Comparison of ENCODE assay signal across 8 mouse cellular contexts in genomic region chr10:78413152-78413520, GRCm38 (mm10). TPM values are rescaled to one million over a fixed set of nuclear protein-coding genes. Genes with fewer than 3 reads are reported as not detected.
A peak's percentile ranks its signal among the peaks of the same experiment; 100 is the strongest.
DNase-seq lines count a peak whose midpoint lies in the region; ATAC-seq and TF ChIP-seq lines count a peak whose summit lies in the region.

No protein-coding gene starts in this region.

- ATAC-seq in limb, embryonic 13.5 days (ENCODE audit: low FRiP score, low read depth), result peak; percentile 51
- no peak for ATAC-seq in inflammation-experienced regulatory T-cells, adult 6 months

- no peak for TF ChIP-seq POLR2A in liver, adult 2 months (IDR thresholded peaks at IDR 0.05; ENCODE audit: extremely low read depth, insufficient read depth, low read length)
- TF ChIP-seq POLR2A in embryonic fibroblast, embryonic 13.5 days (IDR thresholded peaks at IDR 0.05; ENCODE audit: low read depth, low read length), result no peak
- no peak for TF ChIP-seq POLR2A in olfactory bulb, adult 2 months (IDR thresholded peaks at IDR 0.05; ENCODE audit: insufficient read depth, low read depth, low read length)

- 38% methylated on average over 7 of the region's 7 CpGs for WGBS in liver, adult 2 months
- WGBS in limb, embryonic 13.5 days, result 38% methylated on average over 7 of the region's 7 CpGs
- 23% methylated on average over 7 of the region's 7 CpGs for WGBS in olfactory bulb, adult 2 months

- H3K27ac ChIP-seq in liver, adult 2 months (replicated peaks; ENCODE audit: insufficient read depth, low read depth, low read length), result no peak overlapping the region
- no peak overlapping the region for H3K27ac ChIP-seq in embryonic fibroblast, embryonic 13.5 days (ENCODE audit: insufficient read depth, low read length)
- H3K27ac ChIP-seq in limb, embryonic 13.5 days, result no peak overlapping the region
- peak overlapping the region; percentile 52 for H3K27ac ChIP-seq in olfactory bulb, adult 2 months (ENCODE audit: insufficient read depth, low read depth, low read length)

- peak overlapping the region; percentile 67 for H3K4me2 ChIP-seq in limb, embryonic 13.5 days (replicated peaks)

- H3K4me1 ChIP-seq in liver, adult 2 months (ENCODE audit: control insufficient read depth, insufficient read depth, low read length), result no peaks in the 10 kb centered on the region
- peaks cover 5% of the 10 kb centered on the region for H3K4me1 ChIP-seq in embryonic fibroblast, embryonic 13.5 days (ENCODE audit: control insufficient read depth, insufficient read depth, low read length)
- peaks cover 9% of the 10 kb centered on the region for H3K4me1 ChIP-seq in limb, embryonic 13.5 days
- peaks cover 20% of the 10 kb centered on the region for H3K4me1 ChIP-seq in olfactory bulb, adult 2 months (ENCODE audit: control insufficient read depth, insufficient read depth, low read length)

- H3K79me2 ChIP-seq in liver, adult 2 months (ENCODE audit: control insufficient read depth, insufficient read depth, low read length), result no peaks in the 10 kb centered on the region

- no peak for TF ChIP-seq CTCF in liver, adult 2 months (IDR thresholded peaks at IDR 0.05; ENCODE audit: low read depth, low read length)
- TF ChIP-seq CTCF in embryonic fibroblast, embryonic 13.5 days (IDR thresholded peaks at IDR 0.05; ENCODE audit: borderline replicate concordance, insufficient read depth, low read length), result no peak
- TF ChIP-seq CTCF in olfactory bulb, adult 2 months (IDR thresholded peaks at IDR 0.05; ENCODE audit: insufficient read depth, low read depth, low read length), result no peak

- no peak for DNase-seq in liver, adult 2 months (ENCODE audit: extremely low read depth, low read depth, low spot score)
- DNase-seq in liver, result no peak
- DNase-seq in thymus, postnatal 10 days (ENCODE audit: low spot score in 2 of 2), result no peak
- DNase-seq in kidney, adult 8-10 months, result no peak

- H3K36me3 ChIP-seq in liver, adult 2 months (ENCODE audit: control insufficient read depth, insufficient read depth, low read length), result peaks cover 3% of the 10 kb centered on the region; the same call in 1 of the 2 replicates
- H3K36me3 ChIP-seq in limb, embryonic 13.5 days, result peaks cover 33% of the 10 kb centered on the region

- H3K27me3 ChIP-seq in liver, adult 2 months (ENCODE audit: control insufficient read depth, insufficient read depth, low read length), result no peaks in the 10 kb centered on the region
- no peaks in the 10 kb centered on the region for H3K27me3 ChIP-seq in limb, embryonic 13.5 days

- no peak overlapping the region for H3K9ac ChIP-seq in liver, adult 2 months (ENCODE audit: low read depth, low read length)
- peak overlapping the region; percentile 89 for H3K9ac ChIP-seq in limb, embryonic 13.5 days

- H3K4me3 ChIP-seq in liver, adult 2 months (ENCODE audit: insufficient read depth, low read depth, low read length), result peak overlapping the region; percentile 76
- H3K4me3 ChIP-seq in embryonic fibroblast, embryonic 13.5 days (ENCODE audit: insufficient read depth, low read length), result peak overlapping the region; percentile 7
- H3K4me3 ChIP-seq in limb, embryonic 13.5 days, result peak overlapping the region; percentile 96
- H3K4me3 ChIP-seq in olfactory bulb, adult 2 months (ENCODE audit: insufficient read depth, low read depth, low read length), result peak overlapping the region; percentile 90

- H3K9me3 ChIP-seq in limb, embryonic 13.5 days, result no peaks in the 10 kb centered on the region

RNA-seq across cellular contexts. Expression of gene Rrp1, which starts 0.3 kb away (rescaled TPM):
- total RNA-seq in liver, adult 2 months (2014; rRNA removed), result 39.8 and 41.9 TPM in 2 replicates
- polyA plus RNA-seq in liver, adult 2 months (2012; rRNA removed), result 30.7 and 37.6 TPM in 2 replicates
- 130 and 139 TPM in 2 replicates for polyA plus RNA-seq in embryonic fibroblast, embryonic 13.5 days (2011; ENCODE audit: insufficient read length, low read depth, missing spikeins)
- polyA plus RNA-seq in limb, embryonic 13.5 days (2015; fragmentation: Nextera tagmentation; extraction: Ambion mirVana), result 326 and 342 TPM in 2 replicates
- 444 TPM in 1 of 2 replicates, not detected in the other for polyA plus RNA-seq in olfactory bulb, adult 2 months (2012; ENCODE audit: insufficient read depth, insufficient read length, low replicate concordance, missing spikeins)
- 100 to 1,000 TPM in 2 of 3 experiments, 10 to 100 TPM in 1; 90.6 to 113 (median 101) TPM for polyA plus RNA-seq in inflammation-experienced regulatory T-cells, adult 6 months (2017; shearing (Covaris generic))

RNA-seq across cellular contexts. Expression of gene Cstb, which starts 12.3 kb away (rescaled TPM):
- total RNA-seq in liver, adult 2 months (2014; rRNA removed), result 52.0 and 60.8 TPM in 2 replicates
- 41.4 and 47.5 TPM in 2 replicates for polyA plus RNA-seq in liver, adult 2 months (2012; rRNA removed)
- polyA plus RNA-seq in embryonic fibroblast, embryonic 13.5 days (2011; ENCODE audit: insufficient read length, low read depth, missing spikeins), result 386 and 437 TPM in 2 replicates
- polyA plus RNA-seq in limb, embryonic 13.5 days (2015; fragmentation: Nextera tagmentation; extraction: Ambion mirVana), result 202 and 212 TPM in 2 replicates
- 1,067 TPM in 1 of 2 replicates, not detected in the other for polyA plus RNA-seq in olfactory bulb, adult 2 months (2012; ENCODE audit: insufficient read depth, insufficient read length, low replicate concordance, missing spikeins)
- 100 to 1,000 TPM; 160 to 186 (median 183) TPM for polyA plus RNA-seq in inflammation-experienced regulatory T-cells, adult 6 months (2017; shearing (Covaris generic))

RNA-seq across cellular contexts. Expression of gene Pdxk, which starts 51.6 kb away (rescaled TPM):
- 19.9 TPM in 2 replicates for total RNA-seq in liver, adult 2 months (2014; rRNA removed)
- 29.2 and 29.5 TPM in 2 replicates for polyA plus RNA-seq in liver, adult 2 months (2012; rRNA removed)
- polyA plus RNA-seq in embryonic fibroblast, embryonic 13.5 days (2011; ENCODE audit: insufficient read length, low read depth, missing spikeins), result 8.4 and 12.4 TPM in 2 replicates
- 12.0 and 13.6 TPM in 2 replicates for polyA plus RNA-seq in limb, embryonic 13.5 days (2015; fragmentation: Nextera tagmentation; extraction: Ambion mirVana)
- polyA plus RNA-seq in olfactory bulb, adult 2 months (2012; ENCODE audit: insufficient read depth, insufficient read length, low replicate concordance, missing spikeins), result not detected in 2 replicates
- 10 to 100 TPM in 1 of 3 experiments, 1 to 10 TPM in 2; 6.3 to 11.6 (median 9.0) TPM for polyA plus RNA-seq in inflammation-experienced regulatory T-cells, adult 6 months (2017; shearing (Covaris generic))

Comparison
In these comparisons a context has a peak if more than half of its experiments do, and no peak if none do; other contexts are left out.
1. H3K4me3 ChIP-seq: peak in every context shown above with its lines; median percentile 96 in limb, embryonic 13.5 days; 90 in olfactory bulb, adult 2 months; 76 in liver, adult 2 months; 7 in embryonic fibroblast, embryonic 13.5 days.